Comparison of ENCODE assay signal across 8 mouse cellular contexts in genomic region chr7:100706143-100706841, GRCm38 (mm10). TPM values are rescaled to one million over a fixed set of nuclear protein-coding genes. Genes with fewer than 3 reads are reported as not detected.
DNase-seq lines count a peak whose midpoint lies in the region; ATAC-seq lines count a peak whose summit lies in the region.

Gene Fam168a, plus strand, starts transcription at chr7:100706635.

- peak; percentile 99 for ATAC-seq in intestine, embryonic 14.5 days (replicated peaks; ENCODE audit: low FRiP score, low TSS enrichment, low read depth)

- intact Hi-C loops in left cerebral cortex, postnatal 14 days (cut with DNase I): no loop called here

- H3K36me3 ChIP-seq in intestine, embryonic 14.5 days (ENCODE audit: control insufficient read depth, insufficient read depth, low read length): no peaks in the 10 kb centered on the region

- no peaks in the 10 kb centered on the region for H3K9me3 ChIP-seq in intestine, embryonic 14.5 days (ENCODE audit: control insufficient read depth, low read length)

- H3K4me2 ChIP-seq in intestine, embryonic 14.5 days (ENCODE audit: low read length): peak within 1 kb of the TSS; percentile 83

- H3K27ac ChIP-seq in intestine, embryonic 14.5 days (ENCODE audit: low read depth): peak within 1 kb of the TSS; percentile 96

- H3K4me3 ChIP-seq in intestine, embryonic 14.5 days (ENCODE audit: low read depth, low read length): peak within 1 kb of the TSS; percentile 76

- DNase-seq in adrenal gland, adult 18-20 months (ENCODE audit: low spot score in 2 of 2): peak; percentile 85
- peak; percentile 97 for DNase-seq in embryo, embryonic 11 days
- peak; percentile 95 for DNase-seq in gastrocnemius, postnatal 25 days
- DNase-seq in intestine, embryonic 14.5 days (ENCODE audit: low spot score): peak; percentile 98
- peak; percentile 95 to 97 for DNase-seq in left cerebral cortex, postnatal 14 days (ENCODE audit: low spot score in 2 of 2)
- DNase-seq in mesoderm, embryonic 11.5 days (ENCODE audit: low read depth, low spot score): peak; percentile 96
- peak; percentile 95 for DNase-seq in right cerebral cortex, postnatal 36 days (ENCODE audit: low spot score in 2 of 2)
- DNase-seq in yolk sac, embryonic 10.5 days (ENCODE audit: low spot score): peak; percentile 99

- WGBS in intestine, embryonic 14.5 days: under 1% methylated on average over 35 of the region's 37 CpGs

- no peaks in the 10 kb centered on the region for H3K27me3 ChIP-seq in intestine, embryonic 14.5 days (replicated peaks; ENCODE audit: control insufficient read depth, insufficient read depth, low read length)

- H3K4me1 ChIP-seq in intestine, embryonic 14.5 days (replicated peaks; ENCODE audit: control insufficient read depth, insufficient read depth, low read length): peaks cover 15% of the 10 kb centered on the region

- peak within 1 kb of the TSS; percentile 84 for H3K9ac ChIP-seq in intestine, embryonic 14.5 days (ENCODE audit: low read length)

RNA-seq across cellular contexts. Expression of gene Fam168a, which starts in this region (rescaled TPM):
- total RNA-seq in adrenal gland, adult 18-20 months (2021): 10 to 100 TPM; 48.1 to 48.4 TPM
- total RNA-seq in gastrocnemius, postnatal 25 days (2021): 10 to 100 TPM; 33.5 to 35.7 TPM
- 42.9 and 46.1 TPM in 2 replicates for polyA plus RNA-seq in intestine, embryonic 14.5 days (2014; fragmentation: Nextera tagmentation; extraction: Ambion mirVana)
- 100 to 1,000 TPM; 299 to 305 TPM for total RNA-seq in left cerebral cortex, postnatal 14 days (2021)

Comparison
In these comparisons a context has a peak if more than half of its experiments do, and no peak if none do; other contexts are left out.
1. Peak in every context shown above with its lines: DNase-seq, ATAC-seq, H3K4me3 ChIP-seq and H3K27ac ChIP-seq.
2. RNA of gene Fam168a (total RNA-seq): 299 to 305 TPM in left cerebral cortex, postnatal 14 days; 48.1 to 48.4 TPM in adrenal gland, adult 18-20 months and 33.5 to 35.7 TPM in gastrocnemius, postnatal 25 days; every median in the first group is over 4 times any median in the second.